Mouse (Mus musculus) kidney, embryonic 14.5 days (tissue): ENCODE results near the gene Ccdc124. TPM values are rescaled to one million over a fixed set of nuclear protein-coding genes. Genes with fewer than 3 reads are reported as not detected.
A peak's percentile ranks its signal among the peaks of the same experiment; 100 is the strongest.

Source experiments
- ATAC-seq: fragments of 200-750 bp; cut with Nextera tagmentation; 2 replicates; pipeline ENCODE4 v1.8.0; 2017; ENCODE audit warnings: moderate number of reproducible peaks, mild to moderate bottlenecking, moderate TSS enrichment, moderate library complexity; ENCODE audit not compliant: low FRiP score, low TSS enrichment
- H3K27ac ChIP-seq: fragments of 300-500 bp; sonication (generic); 2 replicates; pipeline ENCODE4 v1.5.1; 2014; ENCODE audit warnings: low read depth, mild to moderate bottlenecking, low read length, moderate library complexity, mixed read lengths
- H3K27me3 ChIP-seq: fragments of 300-500 bp; sonication (generic); 2 replicates; pipeline ENCODE4 v1.6.1; 2014; ENCODE audit warnings: mild to moderate bottlenecking, low read length; ENCODE audit not compliant: control insufficient read depth, insufficient read depth
- H3K36me3 ChIP-seq: fragments of 300-500 bp; sonication (generic); 2 replicates; pipeline ENCODE4 v1.6.1; 2014; ENCODE audit warnings: low read length, mixed read lengths; ENCODE audit not compliant: control insufficient read depth, insufficient read depth
- H3K4me1 ChIP-seq: fragments of 300-500 bp; sonication (generic); 2 replicates; pipeline ENCODE4 v1.6.1; 2014; ENCODE audit warnings: low read length, mixed read lengths; ENCODE audit not compliant: control insufficient read depth, insufficient read depth
- H3K4me2 ChIP-seq: fragments of 300-500 bp; sonication (generic); replicated peaks from 2 replicates; pipeline ENCODE4 v1.6.1; 2014; ENCODE audit warnings: low read depth, mild to moderate bottlenecking, low read length
- H3K4me3 ChIP-seq: fragments of 300-500 bp; sonication (generic); 2 replicates; pipeline ENCODE4 v1.5.1; 2014; ENCODE audit warnings: mild to moderate bottlenecking, low read length
- H3K9ac ChIP-seq: fragments of 300-500 bp; sonication (generic); 2 replicates; pipeline ENCODE4 v1.6.1; 2014; ENCODE audit warnings: low read depth, mild to moderate bottlenecking, low read length, moderate library complexity
- H3K9me3 ChIP-seq: fragments of 300-500 bp; sonication (generic); 2 replicates; pipeline ENCODE4 v1.6.1; 2016; ENCODE audit warnings: low read length; ENCODE audit not compliant: control insufficient read depth
- WGBS: fragments of 180-500 bp; shearing (Covaris S2); extraction: QIAGEN DNeasy Blood & Tissue Kit; methylation state at CpG from one replicate; pipeline ENCODE4 v1.1.7; 2014; 5-methylcytosine and 5-hydroxymethylcytosine counted together
- polyA plus RNA-seq: library from polyadenylated mRNA; unstranded; fragments of >200 nt; fragmentation: Nextera tagmentation; extraction: Ambion mirVana; gene quantifications from 2 replicates; pipeline ENCODE4 v1.2.1, GENCODE M21; 2014

The Ccdc124 gene
- polyA plus RNA-seq, 1 experiment from 2014 or later = 117 TPM

DNA sequence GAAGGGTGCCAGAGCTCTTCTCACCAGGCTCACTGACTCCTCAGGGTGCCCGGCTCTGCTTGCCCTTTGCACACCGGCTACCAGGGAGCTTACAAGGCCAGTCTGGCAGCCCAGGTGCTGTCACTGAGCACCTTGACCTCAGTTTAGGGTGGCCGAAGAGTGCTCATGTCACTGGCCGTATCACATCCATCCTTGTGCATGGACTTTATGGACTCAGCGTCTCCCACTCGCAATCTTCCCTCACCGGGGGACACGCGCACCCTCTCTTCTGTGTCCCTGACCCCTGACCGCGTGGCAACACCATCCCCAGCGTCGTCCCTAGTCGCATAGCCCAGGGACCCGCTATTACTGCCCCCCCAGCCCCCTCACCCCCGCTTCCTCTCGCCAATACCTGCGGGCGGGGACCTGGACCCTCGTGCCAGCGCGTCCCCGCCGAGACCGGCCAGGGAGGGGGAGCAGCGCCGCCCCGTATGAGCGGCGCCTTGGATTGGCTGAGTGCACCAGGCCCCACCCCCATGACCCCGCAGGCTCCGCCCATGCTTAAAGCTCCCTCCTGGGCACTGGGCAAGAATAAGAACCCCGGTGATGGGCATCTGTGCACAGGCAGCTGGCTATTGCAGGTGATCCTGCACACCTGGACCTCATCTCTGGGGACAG, 17.1 kb downstream of the Ccdc124 start:
- 6% methylated on average over 33 of the region's 33 CpGs for WGBS

GRCm38 (mm10) chr8:70856028-70856427, 17.7 kb downstream of the Ccdc124 start:
- no peak overlapping the region for H3K27ac ChIP-seq
- H3K4me2 ChIP-seq = no peak overlapping the region
- ATAC-seq = no peak
- no peaks in the 10 kb centered on the region for H3K9me3 ChIP-seq
- no peak overlapping the region for H3K9ac ChIP-seq
- H3K4me3 ChIP-seq = no peak overlapping the region
- H3K4me1 ChIP-seq = peaks cover 8% of the 10 kb centered on the region
- 64% methylated on average over 5 of the region's 5 CpGs for whole genome bisulfite sequencing
- H3K36me3 ChIP-seq = no peaks in the 10 kb centered on the region
- H3K27me3 ChIP-seq = no peaks in the 10 kb centered on the region

More for the DNA sequence above, 17.1 kb downstream of the Ccdc124 start:
- peak overlapping the region; percentile 51 for H3K9ac ChIP-seq
- no peaks in the 10 kb centered on the region for H3K36me3 ChIP-seq
- peaks cover 4% of the 10 kb centered on the region; the same call in 1 of the 2 replicates for H3K27me3 ChIP-seq
- H3K4me2 ChIP-seq = peak overlapping the region; percentile 85
- ATAC-seq = peak; percentile 71
- H3K27ac ChIP-seq = no peak overlapping the region
- no peaks in the 10 kb centered on the region for H3K9me3 ChIP-seq
- peaks cover 8% of the 10 kb centered on the region for H3K4me1 ChIP-seq
- H3K4me3 ChIP-seq = peak overlapping the region; percentile 43

DNA sequence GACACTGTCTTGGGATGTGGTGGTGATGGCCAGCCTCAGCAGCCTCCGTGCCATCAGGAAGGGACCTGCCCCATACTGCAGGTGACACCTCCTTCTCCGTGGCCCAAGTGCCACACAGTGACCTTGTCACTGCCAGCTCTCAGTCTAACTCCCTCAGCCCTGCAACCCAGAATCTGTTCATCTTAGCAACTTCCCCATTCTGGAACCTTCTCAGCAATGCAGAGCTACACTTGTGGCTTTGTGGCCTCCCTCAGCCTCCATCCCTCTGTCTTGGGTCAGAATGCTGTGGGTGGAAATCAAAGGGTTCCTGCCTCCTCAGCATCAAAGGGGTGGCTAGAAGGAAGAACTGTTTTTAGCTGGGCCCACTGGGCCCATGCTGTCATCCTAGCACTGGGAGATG, 19.9 kb downstream of the Ccdc124 start:
- Histone ChIP-seq H3K9ac (no peak overlapping the region), H3K27me3 (no peaks in the 10 kb centered on the region), H3K4me2 (no peak overlapping the region), H3K36me3 (no peaks in the 10 kb centered on the region), H3K27ac (no peak overlapping the region), H3K4me3 (no peak overlapping the region), H3K9me3 (no peaks in the 10 kb centered on the region), H3K4me1 (peaks cover 8% of the 10 kb centered on the region)
- no peak for ATAC-seq
- WGBS = 88% methylated on average over 2 of the region's 2 CpGs

- Histone ChIP-seq H3K4me2 (no peak overlapping the region), H3K27me3 (no peaks in the 10 kb centered on the region), H3K4me3 (no peak overlapping the region), H3K4me1 (peaks cover 4% of the 10 kb centered on the region; the same call in 1 of the 2 replicates), H3K9ac (no peak overlapping the region), H3K27ac (no peak overlapping the region), H3K9me3 (no peaks in the 10 kb centered on the region), H3K36me3 (no peaks in the 10 kb centered on the region)
- no peak for ATAC-seq
- 90% methylated on average over 41 of the region's 41 CpGs for WGBS
These were observed 21.0 kb downstream of the Ccdc124 start for GRCm38 (mm10) chr8:70852595-70853231.

GRCm38 (mm10) chr8:70851837-70852236, 21.9 kb downstream of the Ccdc124 start:
- H3K9me3 ChIP-seq = no peaks in the 10 kb centered on the region
- WGBS = 38% methylated on average over 6 of the region's 6 CpGs
- no peak overlapping the region for H3K9ac ChIP-seq
- H3K4me2 ChIP-seq = no peak overlapping the region
- no peak overlapping the region for H3K27ac ChIP-seq
- no peaks in the 10 kb centered on the region for H3K36me3 ChIP-seq
- H3K4me1 ChIP-seq = peaks cover under 1% of the 10 kb centered on the region; the same call in 1 of the 2 replicates
- H3K4me3 ChIP-seq = no peak overlapping the region
- ATAC-seq = no peak; the same call in 1 of the 2 replicates
- no peaks in the 10 kb centered on the region for H3K27me3 ChIP-seq

DNA sequence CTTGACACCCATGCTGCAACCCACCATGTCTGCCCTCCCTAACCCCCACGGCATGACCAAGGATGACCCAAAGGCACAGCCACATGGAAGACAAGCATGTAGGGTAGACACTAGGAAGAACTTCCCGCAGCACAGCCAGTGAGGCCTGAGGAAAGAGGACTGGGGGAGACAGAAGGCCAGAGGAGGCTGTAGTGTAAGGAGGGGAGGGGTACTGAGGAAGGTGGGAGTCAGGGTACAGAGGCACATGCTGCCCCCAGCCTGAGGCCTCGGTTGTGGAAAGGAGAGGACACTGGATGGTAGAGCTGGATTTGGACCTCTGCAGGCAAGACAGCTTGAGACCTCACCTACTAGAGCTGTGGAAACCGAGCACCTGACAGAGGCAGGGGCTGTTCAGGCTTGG, 22.8 kb downstream of the Ccdc124 start:
- H3K27ac ChIP-seq = no peak overlapping the region
- no peak overlapping the region for H3K4me2 ChIP-seq
- H3K36me3 ChIP-seq = no peaks in the 10 kb centered on the region
- no peaks in the 10 kb centered on the region for H3K9me3 ChIP-seq
- no peaks in the 10 kb centered on the region for H3K27me3 ChIP-seq
- H3K4me3 ChIP-seq = no peak overlapping the region
- H3K9ac ChIP-seq = no peak overlapping the region
- no peak for ATAC-seq
- no peaks in the 10 kb centered on the region for H3K4me1 ChIP-seq
- WGBS = 75% methylated on average over 4 of the region's 4 CpGs

DNA sequence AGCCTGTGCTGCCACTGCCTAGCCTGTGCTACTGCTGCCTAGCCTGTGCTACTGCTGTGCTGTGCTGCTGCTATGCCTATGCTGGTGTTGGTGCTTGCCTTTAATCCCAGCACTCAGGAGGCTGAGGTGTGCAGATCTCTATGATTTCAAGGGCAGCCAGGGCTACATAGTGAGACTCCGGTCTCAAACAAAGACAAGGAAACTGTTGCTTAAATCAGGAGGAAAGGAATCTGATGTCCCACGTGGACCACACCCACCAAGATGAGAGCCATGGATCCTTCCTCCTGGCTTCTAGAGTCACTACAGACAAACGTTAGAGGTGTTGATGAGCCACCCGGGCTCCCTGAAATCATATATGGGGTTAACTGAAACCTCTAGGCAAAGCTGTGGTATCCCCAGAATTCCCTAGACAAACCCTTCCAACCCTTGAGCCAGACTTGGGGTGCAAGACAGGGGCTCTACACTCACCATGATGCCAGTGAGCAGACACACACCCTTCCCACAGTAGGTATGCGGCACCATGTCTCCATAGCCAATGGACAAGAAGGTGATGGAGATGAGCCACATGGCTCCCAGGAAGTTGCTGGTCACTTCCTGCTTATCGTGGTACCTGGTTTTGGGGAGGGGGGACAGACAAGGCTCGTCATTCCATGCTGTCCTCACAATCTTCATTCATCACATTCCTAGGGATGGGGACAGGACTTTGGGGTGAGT, 23.4 kb downstream of the Ccdc124 start:
- 75% methylated on average over 7 of the region's 7 CpGs for WGBS
- H3K4me3 ChIP-seq = no peak overlapping the region
- no peaks in the 10 kb centered on the region for H3K27me3 ChIP-seq

DNA sequence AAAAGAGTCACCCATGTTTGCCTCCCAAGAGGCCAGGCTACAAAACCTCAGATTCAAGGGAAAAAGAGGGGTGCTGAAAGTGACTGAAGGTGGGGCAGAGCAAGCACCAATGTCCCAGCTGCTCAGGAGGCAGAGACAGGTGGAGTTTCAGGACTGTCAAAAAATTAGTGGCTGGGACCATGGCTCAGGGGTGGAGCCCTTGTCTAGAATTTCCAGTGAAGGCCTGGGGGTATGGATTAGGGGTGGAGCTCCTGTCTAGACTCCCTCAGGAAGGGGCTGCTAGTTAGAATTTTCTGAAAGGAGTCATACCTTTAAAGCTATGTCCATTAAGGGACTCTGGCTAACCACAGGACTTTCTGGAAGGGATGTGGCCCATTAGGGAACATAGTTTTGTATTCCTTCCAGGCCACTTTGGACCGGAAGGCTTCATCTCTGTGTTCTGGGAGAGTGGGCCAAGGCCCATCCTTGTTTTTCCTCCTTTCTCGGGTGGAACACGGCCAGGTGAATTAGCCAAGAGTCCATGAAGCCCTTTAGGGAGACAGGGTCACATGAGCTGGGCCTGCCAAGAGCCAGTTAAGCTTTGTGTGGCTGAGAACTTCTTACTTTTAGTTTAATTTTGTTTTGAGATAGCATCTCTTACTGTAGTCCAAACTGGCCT, 24.3 kb downstream of the Ccdc124 start:
- H3K9ac ChIP-seq = no peak overlapping the region
- H3K27me3 ChIP-seq = no peaks in the 10 kb centered on the region
- ATAC-seq = no peak
- WGBS = 85% methylated on average over 3 of the region's 3 CpGs
- no peaks in the 10 kb centered on the region for H3K9me3 ChIP-seq
- no peak overlapping the region for H3K4me3 ChIP-seq
- H3K4me1 ChIP-seq = no peaks in the 10 kb centered on the region
- no peak overlapping the region for H3K4me2 ChIP-seq
- no peaks in the 10 kb centered on the region for H3K36me3 ChIP-seq
- H3K27ac ChIP-seq = no peak overlapping the region

More for the DNA sequence above, 23.4 kb downstream of the Ccdc124 start:
- H3K36me3 ChIP-seq = no peaks in the 10 kb centered on the region
- H3K9me3 ChIP-seq = no peaks in the 10 kb centered on the region
- H3K9ac ChIP-seq = no peak overlapping the region
- no peaks in the 10 kb centered on the region for H3K4me1 ChIP-seq
- H3K27ac ChIP-seq = no peak overlapping the region
- no peak for ATAC-seq
- H3K4me2 ChIP-seq = no peak overlapping the region
